Mouse (Mus musculus): ENCODE measurements around the gene Slk. TPM values are rescaled to one million over a fixed set of nuclear protein-coding genes. Genes with fewer than 3 reads are reported as not detected.
"Not testable (repeated sequence)": the region's sequence is repeated elsewhere in the genome, so short reads cannot be mapped to it uniquely, and the experiment has no call there.

Gene Slk
- polyA plus RNA-seq, 1 experiment = 34.6 TPM

- H3K4me3 ChIP-seq (ENCODE audit: insufficient read depth, low read length) = no peak overlapping the region
- peaks cover 6% of the 10 kb centered on the region; the same call in 1 of the 2 replicates for H3K4me1 ChIP-seq (ENCODE audit: control insufficient read depth, insufficient read depth, low read length)
- no peak overlapping the region for H3K27ac ChIP-seq (ENCODE audit: insufficient read depth, low read length)
- TF ChIP-seq POLR2A (IDR thresholded peaks at IDR 0.05; ENCODE audit: extremely low read depth, insufficient read depth, low read length) (no peak), CTCF (IDR thresholded peaks at IDR 0.05; ENCODE audit: extremely low read depth, insufficient read depth, low read length) (no peak)
Measured at GRCm38 (mm10) chr19:47563715-47564114, 15.8 kb upstream of the Slk start.

DNA sequence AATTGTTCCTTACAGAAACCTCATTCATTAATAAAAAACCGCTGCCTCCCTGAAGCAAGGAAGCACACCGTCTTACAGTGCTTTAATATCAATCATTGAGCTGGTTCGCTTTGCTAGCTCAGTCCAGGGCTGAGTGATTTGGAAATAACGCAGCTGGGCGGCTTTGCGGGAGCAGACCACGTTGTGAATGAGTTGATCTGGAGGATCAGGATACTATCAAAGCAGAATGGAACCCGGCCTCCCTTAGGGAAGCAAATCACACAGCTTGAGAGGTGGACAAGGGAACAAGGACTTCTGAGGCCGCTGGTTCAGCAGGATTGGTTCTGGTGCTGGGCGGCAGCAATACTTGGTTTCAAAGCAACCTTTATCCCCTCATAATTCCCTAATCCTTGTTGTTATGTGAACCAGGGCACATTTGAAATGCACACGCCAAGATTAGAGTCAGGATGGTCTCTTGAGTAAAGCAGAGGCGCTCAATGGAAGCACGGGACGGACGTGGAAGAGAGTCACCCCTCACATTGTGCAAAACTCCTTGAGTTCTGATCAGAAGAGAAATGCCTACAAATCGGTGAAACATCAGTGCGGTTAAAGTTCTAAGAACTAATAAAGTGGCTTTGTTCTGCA, 14.3 kb upstream of the Slk start:
- TF ChIP-seq CTCF (IDR thresholded peaks at IDR 0.05; ENCODE audit: extremely low read depth, insufficient read depth, low read length) (no peak), POLR2A (IDR thresholded peaks at IDR 0.05; ENCODE audit: extremely low read depth, insufficient read depth, low read length) (no peak)
- H3K4me1 ChIP-seq (ENCODE audit: control insufficient read depth, insufficient read depth, low read length) = peaks cover under 1% of the 10 kb centered on the region; the same call in 1 of the 2 replicates
- no peak overlapping the region for H3K4me3 ChIP-seq (ENCODE audit: insufficient read depth, low read length)
- no peak overlapping the region for H3K27ac ChIP-seq (ENCODE audit: insufficient read depth, low read length)

DNA sequence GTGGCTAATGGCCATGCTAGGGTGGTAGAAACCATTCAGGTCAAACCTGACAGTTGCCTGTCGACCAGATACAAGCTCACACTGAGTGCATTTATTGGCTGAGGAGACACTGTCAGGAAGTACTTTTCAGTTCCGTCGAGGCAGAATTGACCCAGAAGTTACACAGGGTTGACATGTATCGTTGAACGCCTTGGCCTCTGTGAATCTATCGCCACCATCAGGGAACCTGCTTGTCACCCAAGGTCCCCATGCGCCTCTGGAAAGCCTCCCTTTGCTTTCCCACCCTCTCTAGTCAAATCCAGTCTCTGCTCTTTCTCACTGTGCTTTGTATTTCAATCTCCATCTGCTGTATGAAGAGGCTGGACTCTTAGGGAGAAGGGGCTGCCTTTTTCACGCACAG, 13.5 kb upstream of the Slk start:
- Histone ChIP-seq H3K4me3 (ENCODE audit: insufficient read depth, low read length) (no peak overlapping the region), H3K27ac (ENCODE audit: insufficient read depth, low read length) (no peak overlapping the region), H3K4me1 (ENCODE audit: control insufficient read depth, insufficient read depth, low read length) (no peaks in the 10 kb centered on the region)
- TF ChIP-seq CTCF (IDR thresholded peaks at IDR 0.05; ENCODE audit: extremely low read depth, insufficient read depth, low read length) = no peak
- no peak for TF ChIP-seq POLR2A (IDR thresholded peaks at IDR 0.05; ENCODE audit: extremely low read depth, insufficient read depth, low read length)

GRCm38 (mm10) chr19:47570042-47570441, 9.4 kb upstream of the Slk start:
- TF ChIP-seq CTCF (IDR thresholded peaks at IDR 0.05; ENCODE audit: extremely low read depth, insufficient read depth, low read length) (no peak), POLR2A (IDR thresholded peaks at IDR 0.05; ENCODE audit: extremely low read depth, insufficient read depth, low read length) (no peak)
- Histone ChIP-seq H3K4me3 (ENCODE audit: insufficient read depth, low read length) (no peak overlapping the region), H3K27ac (ENCODE audit: insufficient read depth, low read length) (no peak overlapping the region), H3K4me1 (ENCODE audit: control insufficient read depth, insufficient read depth, low read length) (no peaks in the 10 kb centered on the region)

- not testable (repeated sequence) for H3K27ac ChIP-seq (ENCODE audit: insufficient read depth, low read length); H3K4me1 ChIP-seq (ENCODE audit: control insufficient read depth, insufficient read depth, low read length); H3K4me3 ChIP-seq (ENCODE audit: insufficient read depth, low read length)
Measured at GRCm38 (mm10) chr19:47571981-47572380, 7.5 kb upstream of the Slk start.

GRCm38 (mm10) chr19:47573718-47574117, 5.8 kb upstream of the Slk start:
- Histone ChIP-seq H3K27ac (ENCODE audit: insufficient read depth, low read length) (no peak overlapping the region), H3K4me1 (ENCODE audit: control insufficient read depth, insufficient read depth, low read length) (no peaks in the 10 kb centered on the region), H3K4me3 (ENCODE audit: insufficient read depth, low read length) (no peak overlapping the region)
- TF ChIP-seq CTCF (IDR thresholded peaks at IDR 0.05; ENCODE audit: extremely low read depth, insufficient read depth, low read length) (no peak), POLR2A (IDR thresholded peaks at IDR 0.05; ENCODE audit: extremely low read depth, insufficient read depth, low read length) (no peak)

GRCm38 (mm10) chr19:47578581-47579224, 775 bp upstream of the Slk start:
- H3K4me1 ChIP-seq (ENCODE audit: control insufficient read depth, insufficient read depth, low read length) = peaks cover 2% of the 10 kb centered on the region; the same call in 1 of the 2 replicates
- TF ChIP-seq POLR2A (IDR thresholded peaks at IDR 0.05; ENCODE audit: extremely low read depth, insufficient read depth, low read length) (no peak), CTCF (IDR thresholded peaks at IDR 0.05; ENCODE audit: extremely low read depth, insufficient read depth, low read length) (no peak)
- H3K27ac ChIP-seq (ENCODE audit: insufficient read depth, low read length) = peak overlapping the region; percentile 16; the same call in 1 of the 2 replicates
- peak overlapping the region; percentile 57 for H3K4me3 ChIP-seq (ENCODE audit: insufficient read depth, low read length)

GRCm38 (mm10) chr19:47579788-47580631, 532 bp downstream of the Slk start:
- TF ChIP-seq CTCF (IDR thresholded peaks at IDR 0.05; ENCODE audit: extremely low read depth, insufficient read depth, low read length) (no peak), POLR2A (IDR thresholded peaks at IDR 0.05; ENCODE audit: extremely low read depth, insufficient read depth, low read length) (no peak)
- peak overlapping the region; percentile 75; the same call in 1 of the 2 replicates for H3K27ac ChIP-seq (ENCODE audit: insufficient read depth, low read length)
- peaks cover 2% of the 10 kb centered on the region; the same call in 1 of the 2 replicates for H3K4me1 ChIP-seq (ENCODE audit: control insufficient read depth, insufficient read depth, low read length)
- peak overlapping the region; percentile 57 for H3K4me3 ChIP-seq (ENCODE audit: insufficient read depth, low read length)

GRCm38 (mm10) chr19:47585772-47586171, 6.3 kb downstream of the Slk start:
- TF ChIP-seq CTCF (IDR thresholded peaks at IDR 0.05; ENCODE audit: extremely low read depth, insufficient read depth, low read length) (no peak), POLR2A (IDR thresholded peaks at IDR 0.05; ENCODE audit: extremely low read depth, insufficient read depth, low read length) (no peak)
- H3K4me1 ChIP-seq (ENCODE audit: control insufficient read depth, insufficient read depth, low read length) = peaks cover 4% of the 10 kb centered on the region
- no peak overlapping the region for H3K27ac ChIP-seq (ENCODE audit: insufficient read depth, low read length)
- H3K4me3 ChIP-seq (ENCODE audit: insufficient read depth, low read length) = no peak overlapping the region
